Mouse (Mus musculus) midbrain, embryonic 12.5 days (tissue): ENCODE measurements around the gene Tmcc2. TPM values are rescaled to one million over a fixed set of nuclear protein-coding genes. Genes with fewer than 3 reads are reported as not detected.

ENCODE experiments used
- ATAC-seq: fragments of 200-750 bp; cut with Nextera tagmentation; 2 replicates; pipeline ENCODE4 v1.8.0; 2017; ENCODE audit warnings: low read depth, moderate TSS enrichment, moderate library complexity; ENCODE audit not compliant: low FRiP score
- H3K27ac ChIP-seq: fragments of 300-500 bp; sonication (generic); replicated peaks from 2 replicates; pipeline ENCODE4 v1.5.1; 2016; ENCODE audit warnings: mild to moderate bottlenecking
- H3K27me3 ChIP-seq: fragments of 300-500 bp; sonication (generic); 2 replicates; pipeline ENCODE4 v1.6.1; 2016; ENCODE audit warnings: mild to moderate bottlenecking
- H3K36me3 ChIP-seq: fragments of 300-500 bp; sonication (generic); 2 replicates; pipeline ENCODE4 v1.6.1; 2016
- H3K4me1 ChIP-seq: fragments of 300-500 bp; sonication (generic); 2 replicates; pipeline ENCODE4 v1.6.1; 2016
- H3K4me2 ChIP-seq: fragments of 300-500 bp; sonication (generic); replicated peaks from 2 replicates; pipeline ENCODE4 v1.6.1; 2016; ENCODE audit warnings: mild to moderate bottlenecking, moderate library complexity
- H3K4me3 ChIP-seq: fragments of 300-500 bp; sonication (generic); 2 replicates; pipeline ENCODE4 v1.5.1; 2016; ENCODE audit warnings: mild to moderate bottlenecking
- H3K9ac ChIP-seq: fragments of 300-500 bp; sonication (generic); replicated peaks from 2 replicates; pipeline ENCODE4 v1.6.1; 2016; ENCODE audit warnings: mild to moderate bottlenecking, moderate library complexity
- H3K9me3 ChIP-seq: fragments of 300-500 bp; sonication (generic); 2 replicates; pipeline ENCODE4 v1.6.1; 2016; ENCODE audit warnings: mild to moderate bottlenecking
- WGBS: fragments of 180-500 bp; shearing (Covaris S2); methylation state at CpG from one replicate; pipeline ENCODE4 v1.1.7; 2016; 5-methylcytosine and 5-hydroxymethylcytosine counted together
- polyA plus RNA-seq: library from polyadenylated mRNA; unstranded; fragments of >200 nt; fragmentation: Nextera tagmentation; extraction: Ambion mirVana; gene quantifications from 2 replicates; pipeline ENCODE4 v1.2.1, GENCODE M21; 2016

Tmcc2 gene
- polyA plus RNA-seq, 1 experiment from 2014 or later = 35.4 TPM

DNA sequence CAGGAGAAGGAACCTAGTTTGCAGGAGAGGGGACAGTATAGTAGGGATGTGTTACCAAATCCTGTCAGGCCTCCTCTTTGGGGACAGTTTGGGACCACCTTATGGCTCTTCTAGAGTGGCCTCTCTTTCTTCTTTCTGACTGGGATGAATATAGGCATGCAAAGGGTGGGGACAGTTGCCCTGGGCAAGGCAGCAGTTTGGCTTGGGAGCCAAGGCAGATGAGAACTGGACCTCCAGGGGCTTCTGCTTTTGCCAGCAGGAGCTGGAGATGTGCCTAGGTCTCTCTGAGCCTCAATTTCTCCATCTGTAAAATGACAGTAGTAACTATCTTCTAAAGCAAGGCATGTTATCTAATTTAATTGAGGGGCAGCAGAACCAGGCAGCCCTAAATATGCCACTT, 44.1 kb downstream of the Tmcc2 start:
- Histone ChIP-seq H3K4me1 (no peaks in the 10 kb centered on the region), H3K9me3 (0 out of 2 replicates have a peak, but pooled peaks cover 5% of the 10 kb centered on the region), H3K4me3 (no peak overlapping the region), H3K9ac (no peak overlapping the region), H3K27me3 (no peaks in the 10 kb centered on the region), H3K36me3 (0 out of 2 replicates have a peak, but pooled peaks cover 3% of the 10 kb centered on the region), H3K27ac (no peak overlapping the region), H3K4me2 (no peak overlapping the region)
- no peak for ATAC-seq

DNA sequence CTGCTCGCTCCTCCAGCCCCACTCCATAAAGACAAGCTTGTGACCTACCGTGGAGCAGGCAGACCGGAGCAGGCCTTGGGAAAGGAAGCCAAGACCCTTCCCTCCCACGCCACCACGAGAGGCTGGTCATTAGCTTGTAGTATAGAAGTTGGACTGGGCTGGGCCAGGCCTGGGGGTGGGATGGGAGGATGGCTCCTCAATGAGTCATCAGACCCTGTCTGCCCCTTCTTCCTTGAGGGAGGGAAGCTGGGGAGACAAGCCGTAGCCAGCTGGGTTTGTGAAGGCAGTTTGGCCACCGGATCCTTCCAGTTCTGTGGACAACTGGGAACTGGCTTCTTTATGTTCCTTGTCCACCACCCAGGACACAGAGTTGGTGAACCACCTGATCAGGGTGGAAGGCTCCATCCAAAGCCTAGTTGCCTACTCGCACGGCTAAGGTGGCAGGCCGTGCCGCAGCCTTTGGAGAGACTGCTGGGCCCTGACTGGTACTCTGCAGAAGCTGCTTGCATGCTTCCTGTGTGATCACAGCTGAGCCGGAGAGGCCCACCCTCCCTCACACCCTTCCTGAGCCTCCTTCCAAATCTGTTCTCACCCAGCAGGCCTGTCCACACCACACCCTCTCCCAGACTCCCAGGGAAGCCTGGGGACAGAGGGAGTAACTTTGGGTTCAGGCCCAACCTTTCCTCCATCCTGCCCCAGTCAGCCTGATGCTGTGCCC, 44.8 kb downstream of the Tmcc2 start:
- no peak for ATAC-seq
- H3K36me3 ChIP-seq = 0 out of 2 replicates have a peak, but pooled peaks cover 3% of the 10 kb centered on the region
- H3K9me3 ChIP-seq = 0 out of 2 replicates have a peak, but pooled peaks cover 5% of the 10 kb centered on the region
- 89% methylated on average over 12 of the region's 12 CpGs for WGBS
- no peak overlapping the region for H3K4me2 ChIP-seq
- no peak overlapping the region for H3K4me3 ChIP-seq
- no peak overlapping the region for H3K9ac ChIP-seq
- no peaks in the 10 kb centered on the region for H3K4me1 ChIP-seq
- H3K27ac ChIP-seq = no peak overlapping the region
- H3K27me3 ChIP-seq = no peaks in the 10 kb centered on the region

DNA sequence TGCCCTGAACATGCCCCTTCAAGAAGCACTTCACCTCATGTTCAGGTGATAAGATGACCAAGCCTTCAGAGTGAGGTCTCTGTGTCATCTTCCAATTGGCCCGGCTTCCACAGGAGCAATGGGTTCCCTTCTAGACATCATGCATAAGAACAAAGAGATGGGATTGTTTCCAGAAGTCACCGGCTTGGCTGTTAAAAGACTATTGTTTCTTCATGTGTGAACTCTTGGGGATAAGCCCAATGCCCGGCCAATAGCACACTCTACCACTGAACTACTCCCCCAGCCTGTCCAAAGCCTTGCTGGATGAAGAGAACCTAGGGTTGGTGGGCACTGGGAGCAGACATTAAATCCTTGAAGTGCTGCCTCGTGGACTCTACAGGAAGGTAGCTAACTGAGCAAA, 45.6 kb downstream of the Tmcc2 start:
- no peaks in the 10 kb centered on the region for H3K9me3 ChIP-seq
- H3K4me2 ChIP-seq = no peak overlapping the region
- H3K36me3 ChIP-seq = no peaks in the 10 kb centered on the region
- H3K4me1 ChIP-seq = no peaks in the 10 kb centered on the region
- no peak for ATAC-seq
- WGBS = 78% methylated on average over 4 of the region's 4 CpGs
- H3K27ac ChIP-seq = no peak overlapping the region
- no peak overlapping the region for H3K4me3 ChIP-seq
- no peak overlapping the region for H3K9ac ChIP-seq
- H3K27me3 ChIP-seq = no peaks in the 10 kb centered on the region

DNA sequence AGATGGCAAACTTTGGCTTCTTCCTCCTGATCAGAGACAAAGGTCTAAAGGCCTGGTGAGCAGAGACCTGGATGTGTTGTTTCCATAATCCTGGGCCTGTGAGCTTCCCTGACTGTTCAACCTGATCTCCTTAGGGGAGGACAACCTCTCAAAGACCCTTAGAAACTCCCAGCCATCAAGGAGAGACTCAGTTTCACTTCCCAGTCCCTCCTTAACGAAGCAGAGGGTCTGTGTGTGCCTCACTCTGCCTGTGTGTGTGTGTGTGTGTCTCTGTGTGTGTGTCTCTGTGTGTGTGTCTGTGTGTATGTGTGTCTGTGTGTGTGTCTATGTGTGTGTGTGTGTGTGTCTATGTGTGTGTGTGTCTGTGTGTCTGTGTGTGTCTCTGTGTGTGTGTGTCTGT, 47.4 kb downstream of the Tmcc2 start:
- no peaks in the 10 kb centered on the region for H3K27me3 ChIP-seq
- WGBS = 83% methylated on average over 1 of the region's 1 CpGs
- H3K27ac ChIP-seq = no peak overlapping the region
- no peaks in the 10 kb centered on the region for H3K36me3 ChIP-seq
- no peaks in the 10 kb centered on the region for H3K4me1 ChIP-seq
- H3K4me2 ChIP-seq = no peak overlapping the region
- ATAC-seq = no peak
- H3K9me3 ChIP-seq = no peaks in the 10 kb centered on the region
- H3K9ac ChIP-seq = no peak overlapping the region
- no peak overlapping the region for H3K4me3 ChIP-seq

DNA sequence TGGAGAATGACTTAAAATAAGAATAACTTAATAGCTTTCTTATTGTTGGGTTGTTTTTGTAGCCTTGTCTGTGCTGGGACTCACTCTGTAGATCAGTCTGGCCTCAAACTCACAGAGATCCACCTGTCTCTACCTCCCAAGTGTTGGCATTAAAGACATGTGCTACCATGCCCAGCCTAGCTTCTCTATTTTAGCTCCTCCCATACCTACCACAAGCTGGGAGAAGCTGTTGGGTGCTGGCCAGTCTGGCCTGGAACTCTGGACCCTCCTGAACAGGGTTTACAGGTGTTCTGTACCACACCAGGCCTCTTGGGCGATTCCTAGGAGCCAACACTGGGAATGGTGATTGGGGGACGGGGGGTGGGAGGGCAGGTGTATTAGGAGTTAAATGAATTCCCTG, 47.9 kb downstream of the Tmcc2 start:
- Histone ChIP-seq H3K4me2 (no peak overlapping the region), H3K27ac (no peak overlapping the region), H3K27me3 (no peaks in the 10 kb centered on the region), H3K36me3 (no peaks in the 10 kb centered on the region), H3K9ac (no peak overlapping the region), H3K4me3 (no peak overlapping the region), H3K4me1 (peaks cover 2% of the 10 kb centered on the region; the same call in 1 of the 2 replicates), H3K9me3 (no peaks in the 10 kb centered on the region)
- no peak for ATAC-seq
- WGBS = 92% methylated on average over 2 of the region's 2 CpGs

DNA sequence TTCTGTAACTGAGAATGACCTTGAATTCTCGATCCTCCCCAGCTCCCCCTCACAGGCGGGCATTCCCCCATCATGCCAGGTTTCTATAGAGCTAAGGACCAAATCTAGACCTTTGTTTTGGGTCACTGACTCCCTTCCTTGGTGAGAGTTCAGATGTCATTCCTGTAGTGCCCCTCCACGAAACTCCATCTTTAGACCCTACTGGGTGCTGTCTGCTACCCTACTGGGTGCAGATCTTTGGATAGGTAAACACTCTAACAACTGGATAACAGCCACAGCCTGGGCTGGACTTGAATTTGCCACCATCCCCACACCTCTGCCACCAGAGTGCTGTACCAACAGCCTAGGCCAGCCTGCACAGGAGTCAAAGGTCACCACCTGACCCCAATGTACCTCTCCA, 48.6 kb downstream of the Tmcc2 start:
- H3K4me2 ChIP-seq = no peak overlapping the region
- no peak for ATAC-seq
- no peaks in the 10 kb centered on the region for H3K27me3 ChIP-seq
- peaks cover 8% of the 10 kb centered on the region for H3K4me1 ChIP-seq
- H3K4me3 ChIP-seq = no peak overlapping the region
- WGBS = 61% methylated on average over 3 of the region's 3 CpGs
- H3K36me3 ChIP-seq = no peaks in the 10 kb centered on the region
- no peak overlapping the region for H3K27ac ChIP-seq
- H3K9ac ChIP-seq = no peak overlapping the region
- H3K9me3 ChIP-seq = no peaks in the 10 kb centered on the region

DNA sequence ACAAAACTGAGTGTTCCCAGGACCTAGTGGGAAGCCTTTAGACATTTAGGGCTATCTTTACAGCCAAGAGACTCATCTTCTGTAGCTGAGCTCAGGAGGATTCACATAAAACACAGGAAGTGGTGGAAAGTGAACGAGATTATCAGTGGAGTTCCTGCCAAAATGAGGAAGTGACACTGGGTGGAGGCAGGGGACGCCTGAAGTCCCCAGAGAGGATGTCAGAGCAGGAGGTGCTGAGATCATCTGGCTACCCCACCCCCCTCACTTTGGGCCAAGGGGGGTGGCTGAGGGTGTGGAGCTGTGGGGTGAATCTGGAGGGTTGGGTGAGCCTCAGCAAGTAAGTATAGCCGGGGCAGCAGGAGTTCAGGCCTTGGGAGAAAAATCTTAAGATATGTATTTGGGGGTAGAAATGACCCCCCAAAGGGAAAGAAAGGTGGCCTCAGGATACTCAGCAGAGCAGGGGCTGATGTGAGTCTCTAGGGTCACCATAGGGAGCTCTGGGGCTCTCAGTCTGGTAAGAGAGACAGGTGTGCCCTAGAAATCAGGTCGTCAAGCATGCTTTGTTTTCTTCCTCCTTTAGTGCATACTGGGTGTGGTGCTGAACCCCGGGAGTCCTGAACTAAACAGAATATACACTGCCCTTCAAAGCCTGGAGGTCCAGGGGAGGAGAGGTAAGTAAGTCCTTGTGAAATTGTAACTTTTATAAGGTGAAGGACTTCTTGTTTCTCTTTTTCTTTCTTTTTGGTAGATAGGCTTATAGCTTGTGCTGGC, 49.2 kb downstream of the Tmcc2 start:
- H3K4me3 ChIP-seq = no peak overlapping the region
- peaks cover 12% of the 10 kb centered on the region for H3K4me1 ChIP-seq
- no peak overlapping the region for H3K4me2 ChIP-seq
- no peaks in the 10 kb centered on the region for H3K36me3 ChIP-seq
- H3K27ac ChIP-seq = no peak overlapping the region
- WGBS = 60% methylated on average over 5 of the region's 5 CpGs
- H3K9ac ChIP-seq = no peak overlapping the region
- H3K9me3 ChIP-seq = no peaks in the 10 kb centered on the region
- no peaks in the 10 kb centered on the region for H3K27me3 ChIP-seq
- ATAC-seq = no peak

DNA sequence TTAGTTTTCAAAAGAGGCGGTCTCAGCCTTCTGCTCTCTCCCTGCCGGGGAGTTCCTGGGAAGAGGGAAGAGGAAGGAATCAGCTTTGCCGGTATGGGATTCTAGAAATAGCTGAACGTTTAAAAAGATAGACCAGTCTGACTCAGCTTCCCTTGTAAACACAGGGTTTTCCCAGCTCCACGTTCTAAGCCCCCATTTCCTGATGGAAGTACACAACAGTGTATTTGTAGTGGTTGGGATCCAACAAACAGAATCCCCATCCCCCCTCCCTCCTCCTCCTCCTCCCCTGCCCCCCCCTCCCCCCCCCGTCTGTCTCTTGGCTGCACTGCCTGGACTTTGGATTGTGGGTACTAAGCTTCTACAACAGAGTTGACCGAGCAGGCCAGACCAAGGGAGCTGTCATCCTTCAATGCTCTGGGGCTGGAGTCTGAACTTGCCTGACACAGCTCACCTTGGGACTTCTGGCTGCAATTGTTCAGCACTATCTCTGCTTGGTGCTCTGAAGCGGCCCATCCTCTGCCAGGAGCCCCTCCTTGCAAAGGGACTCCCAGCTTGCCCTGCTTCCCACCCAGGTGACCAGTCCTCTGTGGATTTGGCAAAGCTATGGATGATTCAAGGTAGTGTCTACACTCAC, 52.9 kb downstream of the Tmcc2 start:
- no peak overlapping the region for H3K4me2 ChIP-seq
- no peaks in the 10 kb centered on the region for H3K36me3 ChIP-seq
- no peak for ATAC-seq
- WGBS = 39% methylated on average over 8 of the region's 8 CpGs
- H3K9ac ChIP-seq = no peak overlapping the region
- H3K4me3 ChIP-seq = no peak overlapping the region
- H3K27ac ChIP-seq = no peak overlapping the region
- H3K9me3 ChIP-seq = no peaks in the 10 kb centered on the region
- no peaks in the 10 kb centered on the region for H3K27me3 ChIP-seq
- H3K4me1 ChIP-seq = peaks cover 48% of the 10 kb centered on the region

DNA sequence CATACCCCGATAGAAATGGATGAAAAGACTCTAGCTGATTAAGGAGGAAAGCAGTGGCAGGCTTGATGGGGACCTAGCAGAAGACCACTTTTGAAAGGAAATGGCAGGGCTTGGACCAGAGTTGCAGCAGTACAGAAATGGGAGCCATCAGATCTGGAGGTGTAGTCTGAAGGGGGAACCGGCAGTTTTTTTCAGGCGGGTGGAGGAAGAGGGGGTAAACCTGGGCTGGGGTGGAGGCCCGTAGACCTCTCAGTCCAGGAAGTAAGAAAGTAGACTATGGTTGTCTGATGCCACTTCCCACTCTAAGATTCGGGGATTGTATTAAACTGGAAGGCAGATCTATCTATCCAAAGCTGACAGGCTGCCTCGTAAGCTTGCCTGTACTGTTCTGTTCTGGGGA, 54.2 kb downstream of the Tmcc2 start:
- peaks cover 60% of the 10 kb centered on the region for H3K4me1 ChIP-seq
- H3K27ac ChIP-seq = peak overlapping the region; percentile 36; the same call in 1 of the 2 replicates
- H3K9ac ChIP-seq = no peak overlapping the region
- H3K4me3 ChIP-seq = no peak overlapping the region
- H3K36me3 ChIP-seq = peaks cover 6% of the 10 kb centered on the region
- ATAC-seq = no peak
- H3K9me3 ChIP-seq = no peaks in the 10 kb centered on the region
- 67% methylated on average over 6 of the region's 6 CpGs for WGBS
- no peak overlapping the region for H3K4me2 ChIP-seq
- no peaks in the 10 kb centered on the region for H3K27me3 ChIP-seq

DNA sequence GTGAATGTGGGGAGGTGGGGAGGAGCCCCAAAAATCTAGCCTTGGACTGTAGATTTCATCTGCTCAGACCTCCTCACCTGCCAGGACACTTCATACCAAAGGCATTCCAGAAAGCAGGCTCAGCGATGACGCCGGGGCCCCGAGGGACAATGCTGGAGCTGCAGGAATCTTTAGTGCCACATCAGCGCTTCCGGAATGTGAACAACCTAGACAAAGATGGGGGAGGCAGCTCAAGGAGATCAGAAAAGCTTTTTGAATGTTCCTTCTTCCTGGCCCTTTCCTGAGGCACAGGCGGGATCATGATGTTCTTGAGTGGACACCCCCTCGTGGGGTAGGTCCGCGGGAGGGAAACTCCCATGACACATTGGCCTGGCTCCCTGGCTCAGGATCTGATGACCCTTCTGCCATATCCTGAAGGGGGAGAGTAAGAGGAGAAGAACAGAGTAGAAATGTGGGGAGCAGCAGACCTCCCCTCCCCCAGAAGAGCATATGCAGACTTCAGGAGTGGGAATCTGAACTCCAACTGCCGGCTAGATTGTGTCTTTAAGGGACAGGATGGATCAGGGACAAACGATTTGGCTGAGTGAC, 55.6 kb downstream of the Tmcc2 start:
- H3K4me2 ChIP-seq = no peak overlapping the region
- peak overlapping the region; percentile 94 for H3K27ac ChIP-seq
- H3K36me3 ChIP-seq = peaks cover 21% of the 10 kb centered on the region
- H3K27me3 ChIP-seq = no peaks in the 10 kb centered on the region
- no peak overlapping the region for H3K4me3 ChIP-seq
- H3K9me3 ChIP-seq = no peaks in the 10 kb centered on the region
- H3K4me1 ChIP-seq = peaks cover 74% of the 10 kb centered on the region
- 30% methylated on average over 12 of the region's 12 CpGs for WGBS
- H3K9ac ChIP-seq = 0 out of 2 replicates have a peak overlapping the region, but pooled peaks have one; percentile 17
- ATAC-seq = no peak

DNA sequence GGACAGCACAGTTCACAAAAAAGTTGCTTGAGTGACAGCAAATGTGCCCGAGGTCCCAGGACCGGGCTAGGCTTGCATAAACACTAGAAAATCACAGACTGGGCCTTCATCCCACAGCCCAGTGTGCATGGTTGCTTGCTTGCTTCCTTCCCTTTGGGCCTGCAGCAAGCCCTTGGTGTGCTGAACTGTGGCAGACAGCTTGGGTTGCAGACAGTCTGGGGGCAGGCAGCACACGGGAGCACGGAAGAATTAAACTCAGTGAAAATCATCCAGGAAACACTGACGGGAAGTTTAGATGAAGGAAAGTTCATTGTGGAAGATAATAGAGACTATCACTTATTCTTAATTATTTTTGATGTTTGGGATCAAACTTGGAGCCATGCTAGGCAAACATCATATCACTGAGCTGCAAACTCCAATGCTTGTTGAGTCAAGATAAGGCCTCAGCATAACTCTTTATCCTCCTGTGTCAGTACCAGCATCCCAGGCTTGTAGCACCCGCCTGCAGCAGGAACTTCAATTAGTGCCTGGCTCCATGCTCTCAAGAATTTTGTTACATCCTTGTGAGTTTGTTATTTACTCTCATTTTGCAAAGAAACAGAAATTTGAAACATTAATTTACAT, 56.8 kb downstream of the Tmcc2 start:
- ATAC-seq = no peak; the same call in 1 of the 2 replicates
- Histone ChIP-seq H3K27me3 (no peaks in the 10 kb centered on the region), H3K4me3 (no peak overlapping the region)

More for the DNA sequence above, 56.8 kb downstream of the Tmcc2 start:
- no peaks in the 10 kb centered on the region for H3K9me3 ChIP-seq
- no peak overlapping the region for H3K4me2 ChIP-seq
- H3K27ac ChIP-seq = peak overlapping the region; percentile 94
- H3K36me3 ChIP-seq = peaks cover 32% of the 10 kb centered on the region
- peaks cover 85% of the 10 kb centered on the region for H3K4me1 ChIP-seq
- H3K9ac ChIP-seq = no peak overlapping the region
- 9% methylated on average over 6 of the region's 6 CpGs for WGBS
